Mouse (Mus musculus) cerebellum, adult (tissue): Measurements from ENCODE around the gene Lmo2.
"Not testable (repeated sequence)": the region's sequence is repeated elsewhere in the genome, so short reads cannot be mapped to it uniquely, and the experiment has no call there.

Experiments
- ATAC-seq: cut with Nextera tagmentation; 2 replicates; pipeline ENCODE4 v1.9.2; 2017; ENCODE audit warnings: mild to moderate bottlenecking, moderate library complexity, mixed read lengths; ENCODE audit not compliant: insufficient number of reproducible peaks, low FRiP score, low TSS enrichment

Gene Lmo2

DNA sequence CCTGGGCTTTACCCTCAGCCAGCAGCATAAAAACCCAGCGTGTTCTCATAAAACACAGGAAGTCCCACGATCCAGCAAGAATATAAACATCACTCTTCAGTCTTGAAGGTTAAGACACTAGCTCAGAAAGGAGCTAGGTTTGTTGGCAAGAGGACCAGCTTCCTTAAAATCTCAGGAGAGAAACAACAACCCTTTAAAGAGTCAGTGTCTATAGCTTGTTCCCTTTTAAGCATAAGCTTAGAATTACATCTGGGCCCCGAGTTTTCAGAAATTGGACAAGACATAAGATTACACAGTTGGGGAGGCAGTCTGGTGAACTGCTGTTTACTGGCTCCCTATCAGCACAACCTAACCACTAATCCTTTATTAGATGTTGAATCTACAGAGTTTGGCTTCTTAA lies 14.1 kb downstream of the Lmo2 start:
- ATAC-seq: no peak

DNA sequence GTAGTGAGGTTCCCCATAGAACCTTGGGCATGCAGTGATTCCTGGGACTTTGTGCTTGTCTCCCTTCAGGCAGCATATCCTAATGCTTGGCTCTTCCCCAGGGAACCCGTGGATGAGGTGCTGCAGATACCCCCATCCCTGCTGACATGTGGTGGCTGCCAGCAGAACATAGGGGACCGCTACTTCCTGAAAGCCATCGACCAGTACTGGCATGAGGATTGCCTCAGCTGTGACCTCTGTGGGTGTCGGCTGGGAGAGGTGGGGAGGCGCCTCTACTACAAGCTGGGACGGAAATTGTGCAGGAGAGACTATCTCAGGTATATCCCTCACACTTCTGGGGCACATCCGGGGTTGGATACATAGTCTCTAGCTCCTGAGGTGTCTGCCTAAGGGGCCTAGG lies 18.1 kb downstream of the Lmo2 start:
- no peak for ATAC-seq

DNA sequence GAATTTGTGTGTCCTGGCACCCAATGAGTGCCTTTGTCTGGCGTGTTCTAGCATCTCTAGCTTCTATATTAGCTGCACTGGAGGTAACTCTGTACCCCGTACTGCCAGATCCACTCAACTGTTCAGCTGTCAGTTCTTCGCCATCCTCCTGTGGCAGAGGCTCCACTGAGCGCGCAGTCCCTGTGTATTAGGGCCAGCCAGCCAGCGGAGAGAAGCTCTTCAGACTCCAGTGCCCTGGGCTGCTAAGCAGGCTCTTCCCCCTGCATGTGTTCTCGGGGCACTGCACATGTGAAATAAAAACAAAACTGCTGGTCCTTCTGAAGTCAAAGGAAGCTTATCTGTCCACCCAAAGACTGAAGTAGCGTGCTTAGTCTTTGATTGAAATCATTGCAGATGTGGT lies 19.4 kb downstream of the Lmo2 start:
- ATAC-seq: no peak

DNA sequence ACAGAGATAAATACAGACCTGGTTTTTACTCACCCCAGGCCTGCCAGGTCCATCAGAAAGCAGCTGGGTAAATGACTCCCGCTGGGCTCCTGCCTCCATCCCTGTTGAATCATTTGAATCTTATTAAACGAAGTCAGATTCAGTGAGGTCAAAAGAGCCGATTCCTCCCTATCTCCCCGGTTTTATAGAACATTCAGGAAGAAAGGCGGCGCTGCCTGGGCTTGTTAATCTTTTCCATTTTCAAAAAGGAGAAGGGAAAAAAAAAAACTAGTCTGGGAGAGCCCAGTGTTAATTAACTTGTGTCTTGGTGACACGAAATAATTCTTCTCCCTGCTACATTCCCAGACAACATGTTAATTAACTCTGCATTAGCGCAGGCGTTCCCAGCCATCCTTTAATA lies 19.9 kb downstream of the Lmo2 start:
- no peak for ATAC-seq

DNA sequence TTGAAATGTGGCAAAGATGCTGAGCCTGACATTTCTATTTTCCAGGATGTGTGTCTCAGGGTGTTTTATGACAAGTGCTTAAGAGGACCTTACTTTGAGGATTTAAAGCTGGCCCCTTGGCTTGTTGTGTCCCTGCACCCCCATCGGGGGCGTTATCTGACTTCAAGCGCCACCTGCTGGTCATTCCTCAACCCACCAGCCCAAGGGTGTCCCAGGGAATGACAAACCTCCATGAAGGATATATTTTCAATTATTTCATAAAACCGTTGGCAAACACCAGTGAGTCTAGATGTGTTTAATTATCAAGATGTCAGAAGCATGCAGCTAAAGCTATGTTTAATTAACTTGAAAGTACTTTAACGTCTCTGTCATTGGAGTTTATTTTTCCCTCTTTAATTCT lies 24.5 kb downstream of the Lmo2 start:
- no peak for ATAC-seq

DNA sequence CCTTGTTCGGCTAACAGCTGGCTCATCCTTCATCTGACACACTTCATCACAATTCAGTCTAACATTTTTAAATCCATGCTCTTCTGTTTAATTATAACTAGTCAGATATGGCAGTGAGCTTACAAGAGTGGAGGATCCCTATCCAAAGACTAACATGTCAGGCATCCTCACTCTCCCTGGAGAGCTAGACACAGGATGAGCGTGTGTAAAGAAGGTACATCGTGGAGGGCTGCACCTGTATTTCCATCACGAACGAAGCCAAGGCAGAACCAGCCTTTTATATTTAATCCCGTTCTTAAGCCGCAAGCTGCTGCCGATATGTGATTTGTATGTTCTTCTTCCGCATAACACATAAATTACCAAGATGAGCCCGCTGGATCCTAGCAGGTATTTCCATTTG lies 25.4 kb downstream of the Lmo2 start:
- ATAC-seq: no peak

DNA sequence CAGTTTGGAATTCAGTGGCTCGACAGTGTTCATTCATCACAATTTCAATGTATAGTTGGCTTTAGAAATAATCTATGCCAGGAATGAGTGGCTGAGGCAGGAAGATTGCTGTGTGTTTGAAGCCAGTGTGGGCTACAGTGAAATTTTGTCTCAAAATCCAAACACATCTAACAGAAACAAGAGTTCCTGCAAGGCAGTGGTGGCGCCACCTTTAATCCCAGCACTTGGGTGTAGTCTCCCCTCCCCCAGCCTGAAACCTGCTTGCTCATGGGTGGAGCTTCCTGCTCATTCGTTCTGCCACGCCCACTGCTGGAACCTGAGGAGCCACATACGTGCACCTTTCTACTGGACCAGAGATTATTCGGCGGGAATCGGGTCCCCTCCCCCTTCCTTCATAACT lies 29.8 kb downstream of the Lmo2 start:
- not testable (repeated sequence) for ATAC-seq

DNA sequence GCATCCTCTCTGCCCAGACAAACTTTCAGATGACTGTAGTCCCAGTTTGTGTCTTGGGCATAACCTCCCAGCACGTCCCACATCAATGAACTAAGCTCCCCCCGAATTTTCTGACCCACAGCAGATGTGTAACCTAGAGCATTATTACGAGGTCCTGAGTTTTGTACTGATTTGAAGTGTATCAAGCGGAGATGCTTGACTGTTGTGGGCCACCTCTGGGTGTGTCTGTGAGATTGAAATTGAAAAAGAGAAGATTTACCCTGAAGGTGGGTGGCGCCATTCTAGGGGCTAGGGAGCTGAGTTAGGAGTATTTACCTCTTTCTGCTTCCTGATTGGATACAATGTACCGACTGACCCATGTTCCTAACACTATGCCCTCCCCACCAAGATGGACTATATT lies 31.9 kb downstream of the Lmo2 start:
- ATAC-seq: no peak

DNA sequence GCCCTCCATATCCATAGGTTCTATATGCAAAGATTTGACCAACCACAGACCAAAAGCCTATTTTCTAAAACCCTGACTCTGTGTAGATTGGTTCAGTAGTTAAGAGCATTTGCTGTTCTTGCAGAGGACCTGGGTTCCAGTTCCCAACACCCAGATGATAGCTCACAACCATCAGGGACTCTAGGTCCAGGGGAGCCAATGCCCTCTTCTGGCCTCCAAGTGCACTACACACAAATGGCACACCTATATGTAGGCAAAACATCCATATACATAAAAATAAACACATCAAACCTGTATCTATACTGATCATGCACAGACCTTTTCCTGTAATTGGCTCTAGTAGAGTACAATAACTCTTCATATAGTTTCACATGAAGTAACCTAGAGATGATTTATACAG lies 33.5 kb downstream of the Lmo2 start:
- ATAC-seq: no peak

DNA sequence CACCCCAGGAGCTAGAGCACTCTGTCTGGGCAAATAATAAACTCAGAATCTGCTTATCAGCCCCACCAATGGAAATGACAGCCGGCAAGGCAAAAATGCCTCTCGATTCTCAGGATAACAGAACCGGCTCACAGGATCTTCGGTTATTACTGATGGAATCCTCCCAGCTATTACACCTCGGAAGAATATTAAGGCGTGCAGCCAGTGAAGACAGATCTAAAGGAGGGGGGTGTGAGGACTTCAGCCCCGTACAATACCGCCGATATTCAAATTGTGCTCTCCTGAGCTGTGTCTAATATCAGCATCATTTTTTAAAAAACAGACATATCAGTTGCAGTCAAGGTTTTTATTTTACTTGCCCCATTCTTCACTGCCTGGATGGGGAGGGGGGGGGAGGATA lies 34.4 kb downstream of the Lmo2 start:
- ATAC-seq: no peak

DNA sequence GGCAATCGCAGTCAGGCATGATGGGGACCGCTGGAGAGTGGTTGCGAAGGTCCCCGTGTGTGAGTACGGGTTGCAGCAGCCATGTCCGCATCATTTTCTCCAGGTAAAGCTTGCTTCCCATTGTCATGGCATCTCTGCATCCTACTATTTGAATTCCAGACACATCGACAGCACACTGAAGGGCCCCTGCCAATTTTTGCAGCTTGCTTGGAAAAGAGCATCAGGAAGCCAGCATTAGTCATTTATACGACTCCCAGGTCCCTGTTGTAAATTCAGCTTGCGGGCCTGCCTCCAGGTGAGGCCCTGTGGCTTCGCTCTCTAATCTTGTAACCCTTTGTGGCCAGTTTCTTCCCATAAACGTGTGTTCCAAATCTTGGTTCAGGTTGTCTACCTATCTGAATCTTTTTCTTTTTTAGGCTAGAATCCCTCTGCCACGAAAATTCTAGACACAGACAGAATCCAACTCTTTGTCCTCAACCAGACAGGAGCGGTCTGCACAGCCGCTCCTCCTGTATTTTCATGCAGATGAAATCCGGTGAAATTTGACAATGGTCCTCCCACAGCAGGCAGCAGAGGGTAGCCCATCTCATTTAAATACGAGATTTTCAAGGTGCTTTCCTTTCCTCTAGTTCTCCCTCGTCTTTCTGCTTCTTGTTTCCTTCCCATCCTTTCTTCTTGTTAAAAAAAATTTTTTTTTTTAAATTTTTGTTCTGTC lies 35.0 kb downstream of the Lmo2 start:
- ATAC-seq: no peak

DNA sequence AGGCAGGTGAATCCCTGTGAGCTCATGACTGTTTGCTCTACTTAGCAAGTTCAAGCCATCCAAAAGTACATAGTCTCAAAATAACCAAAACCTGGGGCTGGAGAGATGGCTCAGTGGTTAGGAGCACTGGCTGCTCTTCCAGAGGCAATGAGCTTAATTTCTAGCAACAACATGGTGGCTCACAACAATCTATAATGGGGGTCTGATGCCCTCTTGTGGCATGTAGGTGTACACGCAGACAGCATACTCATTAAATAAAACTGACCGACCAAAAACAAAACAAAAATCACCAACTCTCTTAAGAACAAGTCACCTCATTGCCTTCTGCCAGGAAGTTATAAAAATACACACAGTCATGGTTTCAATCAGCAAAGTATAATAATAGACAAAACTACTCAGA lies 43.3 kb downstream of the Lmo2 start:
- ATAC-seq: no peak

DNA sequence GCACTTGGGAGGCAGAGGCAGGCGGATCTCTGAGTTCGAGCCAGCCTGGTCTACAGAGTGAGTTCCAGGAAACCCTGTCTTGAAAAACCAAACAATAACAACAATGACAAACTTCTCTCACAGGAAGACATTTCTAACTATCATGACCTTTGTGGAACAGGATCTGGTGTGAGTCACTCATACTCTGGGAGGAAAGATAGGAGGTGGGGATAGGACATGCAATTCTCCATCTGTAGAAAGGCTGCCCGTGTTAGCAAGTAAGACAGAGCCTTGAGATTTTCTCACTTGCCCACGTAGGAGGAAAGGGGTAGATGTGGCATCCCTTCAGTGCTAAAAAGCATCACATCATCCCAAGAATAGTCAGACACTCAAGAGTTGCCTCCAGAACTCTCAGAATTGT lies 44.1 kb downstream of the Lmo2 start:
- no peak for ATAC-seq

DNA sequence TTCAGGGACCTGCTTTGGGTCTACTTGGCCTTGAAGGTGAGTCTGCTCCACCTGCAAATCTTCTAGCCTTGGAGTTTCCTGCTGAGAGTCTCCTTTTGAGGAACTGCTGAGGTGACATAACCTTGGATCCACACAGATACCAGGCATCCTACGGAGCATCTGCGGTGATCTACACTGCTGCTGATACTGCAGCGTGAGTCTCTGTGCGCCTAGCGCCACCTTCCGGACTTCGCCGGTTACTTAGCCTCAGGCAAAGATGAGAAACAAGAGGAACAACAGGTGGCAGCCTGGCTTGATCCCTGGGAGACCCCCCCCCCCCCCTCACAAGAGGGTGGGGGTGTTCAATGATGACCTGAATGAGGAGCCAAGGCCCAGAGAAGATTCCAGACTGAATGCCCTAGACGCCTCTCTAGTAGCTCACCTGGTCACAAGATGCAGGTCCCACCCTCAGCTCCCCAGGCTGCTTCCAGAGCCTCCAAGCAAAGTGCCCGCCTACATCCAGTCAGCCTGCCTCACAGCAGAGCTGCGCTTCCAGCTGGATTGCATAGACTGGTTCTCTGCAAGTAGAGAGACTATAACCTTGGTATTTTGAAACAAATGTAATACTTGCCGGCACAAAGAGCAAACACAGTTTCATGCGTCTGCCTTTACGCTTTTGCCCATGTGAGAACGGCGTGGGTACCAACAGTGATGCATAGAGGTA lies 45.1 kb downstream of the Lmo2 start:
- ATAC-seq: peak; percentile 68; the same call in 1 of the 2 replicates

DNA sequence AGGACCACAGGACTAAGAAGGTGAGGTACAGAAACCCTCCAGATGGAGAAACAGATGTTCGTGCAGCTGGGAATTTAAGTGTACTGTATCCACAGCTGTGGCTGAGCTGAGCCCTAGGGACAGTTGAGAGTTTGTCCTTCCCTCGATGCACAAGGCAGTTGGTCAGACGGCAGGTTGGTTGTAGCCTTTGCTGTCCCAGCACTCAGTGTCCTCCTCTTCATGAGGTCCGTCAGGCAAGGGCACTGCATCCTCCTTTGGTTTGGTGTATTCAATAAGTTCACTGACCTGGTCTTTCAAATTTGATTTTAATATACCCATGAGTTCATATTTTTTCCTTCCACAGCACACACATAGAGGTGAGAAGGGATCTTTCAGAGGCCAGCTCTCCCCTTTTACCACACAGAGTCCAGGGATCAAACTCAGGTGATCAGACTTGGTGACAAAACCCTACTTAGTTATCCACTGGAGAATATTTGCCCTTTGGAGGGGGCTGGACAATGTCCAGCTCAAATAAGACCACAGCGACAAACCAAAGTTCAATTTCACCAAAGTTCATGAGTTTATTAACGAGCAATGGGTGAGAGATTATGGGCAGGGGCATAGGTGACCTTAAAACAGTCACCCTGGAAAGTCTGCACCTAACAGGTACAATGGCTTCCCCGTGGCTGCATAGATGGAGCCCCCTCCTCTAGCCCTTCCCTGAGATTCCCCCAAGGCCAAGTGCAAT lies 50.2 kb downstream of the Lmo2 start:
- ATAC-seq: no peak

DNA sequence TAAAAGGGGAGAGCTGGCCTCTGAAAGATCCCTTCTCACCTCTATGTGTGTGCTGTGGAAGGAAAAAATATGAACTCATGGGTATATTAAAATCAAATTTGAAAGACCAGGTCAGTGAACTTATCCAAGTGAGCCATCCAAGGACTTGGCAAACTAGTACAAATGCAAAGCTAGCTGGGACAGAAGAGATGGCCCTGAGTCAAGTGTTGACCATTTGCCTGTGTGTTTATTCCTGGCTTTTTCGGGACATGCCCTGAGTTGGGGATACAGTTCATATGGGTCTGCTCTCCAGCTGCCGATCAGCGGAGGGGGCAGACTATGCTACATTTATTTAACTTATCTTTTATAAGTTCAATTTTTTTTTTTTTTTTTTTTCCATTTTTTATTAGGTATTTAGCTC lies 51.1 kb downstream of the Lmo2 start:
- ATAC-seq: not testable (repeated sequence)

DNA sequence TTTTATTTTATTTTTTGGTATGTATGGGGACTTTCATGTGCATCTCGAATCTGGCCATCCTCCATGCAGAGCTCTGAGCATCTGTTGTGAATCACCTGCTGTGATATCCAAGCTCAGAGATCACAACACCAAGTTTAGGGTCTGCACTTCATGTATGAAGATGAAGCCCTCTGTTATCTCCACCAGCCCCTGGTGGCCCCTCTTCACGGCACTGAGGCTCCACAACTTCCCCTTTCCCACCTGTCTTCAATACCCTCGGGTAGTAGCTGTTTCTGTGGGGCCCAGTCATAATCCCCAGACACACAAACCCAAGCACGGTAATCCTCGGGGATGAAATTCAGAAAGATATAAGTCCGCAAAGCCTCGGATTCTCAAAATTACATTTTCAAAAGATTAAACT lies 65.3 kb downstream of the Lmo2 start:
- no peak for ATAC-seq

DNA sequence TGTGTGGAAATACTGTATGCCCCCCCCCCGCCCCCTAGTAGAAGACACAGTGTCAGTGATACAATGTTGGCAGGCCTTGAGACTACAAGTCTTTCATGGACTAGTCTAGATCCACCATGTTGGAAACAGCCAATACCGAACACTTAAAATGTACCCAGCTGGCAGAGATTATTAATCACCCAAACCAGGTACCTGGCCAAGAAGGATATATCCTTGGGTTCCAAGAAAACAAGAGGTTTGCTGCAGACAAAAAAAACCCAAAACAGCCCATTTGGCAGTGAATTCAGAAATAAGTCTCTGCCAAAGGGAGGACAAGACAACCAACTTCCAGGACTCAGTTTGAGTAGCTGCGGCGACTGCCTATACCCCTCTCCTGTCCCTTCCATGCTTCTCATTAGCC lies 66.9 kb downstream of the Lmo2 start:
- ATAC-seq: no peak

DNA sequence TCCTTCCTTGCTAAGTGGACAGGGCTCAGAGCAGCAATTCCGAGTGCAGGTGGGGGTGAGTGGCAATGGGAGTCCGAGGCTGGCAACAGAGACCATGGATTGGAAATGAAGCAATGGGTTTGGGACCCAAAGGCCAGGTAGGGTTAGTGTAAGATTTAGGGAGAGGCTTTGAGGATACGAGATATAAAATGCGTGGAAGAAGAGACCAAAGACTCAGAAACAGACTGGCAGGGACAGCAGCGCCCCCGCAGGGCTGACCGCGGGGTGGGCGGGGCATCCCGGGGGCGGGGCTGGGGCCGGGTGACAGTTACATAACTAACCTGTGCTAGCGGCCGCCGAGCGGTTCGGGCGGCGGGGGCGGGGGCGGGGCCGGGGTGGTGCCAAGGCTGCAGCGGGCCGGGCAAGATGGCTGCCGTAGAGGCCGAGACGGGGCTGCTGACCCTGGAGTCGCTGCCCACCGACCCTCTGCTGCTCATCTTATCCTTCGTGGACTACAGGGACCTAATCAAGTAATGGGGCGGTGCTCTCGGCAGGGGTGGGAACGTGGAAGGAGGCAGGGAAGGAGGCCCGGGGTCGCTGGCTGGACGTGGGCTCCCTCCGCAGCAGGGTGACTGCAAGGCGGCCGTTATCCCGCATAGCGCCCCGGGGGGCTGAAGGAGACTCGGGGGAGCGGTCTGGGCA lies 69.8 kb downstream of the Lmo2 start, which contains the start of gene Fbxo3:
Gene Fbxo3 (plus strand): TSS at position 264 of the 681 bp plus-strand sequence.
- peak; percentile 81 for ATAC-seq

DNA sequence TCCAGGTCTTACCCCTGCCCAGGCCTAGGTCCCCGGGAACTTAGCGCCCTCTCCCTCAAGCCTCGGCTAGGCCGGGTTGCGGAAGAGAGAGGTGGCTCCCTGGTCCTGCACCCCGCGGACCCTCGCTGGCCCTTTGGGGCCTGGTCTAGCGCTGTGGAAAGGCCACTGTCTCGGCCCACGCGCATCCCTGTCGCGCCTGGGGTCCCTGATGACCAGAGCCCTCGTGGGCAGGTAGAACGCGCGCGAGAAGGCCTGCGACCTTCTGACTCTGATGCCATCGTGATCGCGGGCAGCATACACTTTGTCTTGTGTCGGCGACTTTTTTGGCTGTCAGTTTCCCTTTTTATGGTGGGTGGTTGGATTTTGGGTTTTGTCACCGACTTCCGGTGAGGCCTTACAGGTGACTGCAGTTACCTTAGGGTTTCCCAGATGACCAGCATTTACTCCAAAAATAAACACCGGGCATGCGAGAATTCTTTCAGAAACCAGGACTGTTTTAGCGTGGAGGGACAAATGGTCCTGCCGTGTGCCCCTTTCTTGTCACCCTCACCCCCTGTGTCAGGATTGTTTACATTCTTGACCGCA lies 70.4 kb downstream of the Lmo2 start, which contains the start of gene 4931422A03Rik:
Gene 4931422A03Rik (minus strand): TSS at position 223 of the 585 bp plus-strand sequence.
- peak; percentile 45; the same call in 1 of the 2 replicates for ATAC-seq
